Mouse (Mus musculus): Measurements from ENCODE around the gene Mcl1. TPM values are rescaled to one million over a fixed set of nuclear protein-coding genes. Genes with fewer than 3 reads are reported as not detected.

Mcl1 gene
- polyA plus RNA-seq, 1 experiment from 2014 or later: 49.0 TPM

DNA sequence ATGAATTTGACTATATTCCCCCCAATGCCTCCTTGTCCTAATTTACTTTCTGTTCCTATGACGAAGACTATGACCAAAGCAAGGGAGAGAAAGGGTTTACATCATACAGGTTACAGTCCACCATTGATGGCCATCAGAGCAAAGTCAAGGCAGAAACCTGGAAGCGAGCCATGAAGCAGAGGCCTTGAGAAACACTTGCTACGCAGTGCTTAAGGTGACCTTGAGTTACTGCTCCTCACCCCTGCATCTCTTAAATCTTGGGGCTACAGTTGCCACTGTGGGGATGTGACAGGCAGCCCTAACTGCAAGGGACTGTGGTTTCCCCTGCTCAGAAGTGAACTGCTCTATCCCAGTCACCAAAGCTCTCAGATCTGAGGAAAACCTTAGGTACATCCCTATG is 44.7 kb downstream of the Mcl1 start:
- no peak for ATAC-seq (ENCODE audit: low read depth)
- Histone ChIP-seq H3K36me3 (ENCODE audit: control insufficient read depth, insufficient read depth, low read length) (no peaks in the 10 kb centered on the region), H3K9me3 (ENCODE audit: control insufficient read depth, low read length) (no peaks in the 10 kb centered on the region), H3K9ac (replicated peaks; ENCODE audit: low read depth, low read length) (no peak overlapping the region), H3K27ac (ENCODE audit: low read depth, low read length) (no peak overlapping the region), H3K4me2 (ENCODE audit: low read depth, low read length) (no peak overlapping the region), H3K27me3 (ENCODE audit: control insufficient read depth, insufficient read depth, low read length) (no peaks in the 10 kb centered on the region), H3K4me1 (ENCODE audit: control insufficient read depth, insufficient read depth, low read length) (no peaks in the 10 kb centered on the region), H3K4me3 (ENCODE audit: low read depth, low read length) (no peak overlapping the region)
- 92% methylated on average over 3 of the region's 3 CpGs for WGBS

DNA sequence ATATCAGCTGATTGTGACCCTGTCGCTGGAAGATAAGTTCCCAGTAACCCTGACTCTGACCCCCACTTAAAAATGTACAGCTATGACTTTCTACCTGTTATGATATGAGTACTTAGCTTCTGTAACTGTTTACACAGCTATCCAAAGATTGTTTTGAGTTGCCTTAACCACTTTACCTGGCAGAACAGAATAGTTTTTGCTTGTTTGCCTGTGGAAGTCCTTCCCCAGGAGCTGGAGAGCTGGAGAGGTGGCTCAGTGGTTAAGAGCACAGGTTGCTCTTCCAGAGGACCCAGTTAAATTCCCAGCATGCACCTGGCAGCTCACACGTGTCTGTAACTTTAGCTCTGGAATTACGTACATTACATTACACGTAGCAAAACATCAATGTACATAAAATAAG is 46.0 kb downstream of the Mcl1 start:
- Histone ChIP-seq H3K27ac (ENCODE audit: low read depth, low read length) (no peak overlapping the region), H3K4me2 (ENCODE audit: low read depth, low read length) (no peak overlapping the region), H3K4me1 (ENCODE audit: control insufficient read depth, insufficient read depth, low read length) (no peaks in the 10 kb centered on the region), H3K4me3 (ENCODE audit: low read depth, low read length) (no peak overlapping the region), H3K9ac (replicated peaks; ENCODE audit: low read depth, low read length) (no peak overlapping the region), H3K27me3 (ENCODE audit: control insufficient read depth, insufficient read depth, low read length) (no peaks in the 10 kb centered on the region), H3K36me3 (ENCODE audit: control insufficient read depth, insufficient read depth, low read length) (no peaks in the 10 kb centered on the region), H3K9me3 (ENCODE audit: control insufficient read depth, low read length) (no peaks in the 10 kb centered on the region)
- no peak for ATAC-seq (ENCODE audit: low read depth)
- WGBS: 93% methylated on average over 4 of the region's 4 CpGs

GRCm38 (mm10) chr3:95706273-95706672 is 47.7 kb downstream of the Mcl1 start:
- Histone ChIP-seq H3K9me3 (ENCODE audit: control insufficient read depth, low read length) (no peaks in the 10 kb centered on the region), H3K4me3 (ENCODE audit: low read depth, low read length) (no peak overlapping the region), H3K27me3 (ENCODE audit: control insufficient read depth, insufficient read depth, low read length) (no peaks in the 10 kb centered on the region), H3K4me1 (ENCODE audit: control insufficient read depth, insufficient read depth, low read length) (no peaks in the 10 kb centered on the region), H3K27ac (ENCODE audit: low read depth, low read length) (no peak overlapping the region), H3K4me2 (ENCODE audit: low read depth, low read length) (no peak overlapping the region), H3K9ac (replicated peaks; ENCODE audit: low read depth, low read length) (no peak overlapping the region), H3K36me3 (ENCODE audit: control insufficient read depth, insufficient read depth, low read length) (no peaks in the 10 kb centered on the region)
- ATAC-seq (ENCODE audit: low read depth): no peak
- WGBS: 87% methylated on average over 4 of the region's 4 CpGs

GRCm38 (mm10) chr3:95707497-95707896 is 48.9 kb downstream of the Mcl1 start:
- ATAC-seq (ENCODE audit: low read depth): no peak
- H3K9me3 ChIP-seq (ENCODE audit: control insufficient read depth, low read length): no peaks in the 10 kb centered on the region
- H3K27ac ChIP-seq (ENCODE audit: low read depth, low read length): no peak overlapping the region
- 92% methylated on average over 7 of the region's 7 CpGs for WGBS
- H3K27me3 ChIP-seq (ENCODE audit: control insufficient read depth, insufficient read depth, low read length): no peaks in the 10 kb centered on the region
- H3K36me3 ChIP-seq (ENCODE audit: control insufficient read depth, insufficient read depth, low read length): no peaks in the 10 kb centered on the region
- H3K9ac ChIP-seq (replicated peaks; ENCODE audit: low read depth, low read length): no peak overlapping the region
- H3K4me1 ChIP-seq (ENCODE audit: control insufficient read depth, insufficient read depth, low read length): no peaks in the 10 kb centered on the region
- H3K4me2 ChIP-seq (ENCODE audit: low read depth, low read length): no peak overlapping the region
- H3K4me3 ChIP-seq (ENCODE audit: low read depth, low read length): no peak overlapping the region

DNA sequence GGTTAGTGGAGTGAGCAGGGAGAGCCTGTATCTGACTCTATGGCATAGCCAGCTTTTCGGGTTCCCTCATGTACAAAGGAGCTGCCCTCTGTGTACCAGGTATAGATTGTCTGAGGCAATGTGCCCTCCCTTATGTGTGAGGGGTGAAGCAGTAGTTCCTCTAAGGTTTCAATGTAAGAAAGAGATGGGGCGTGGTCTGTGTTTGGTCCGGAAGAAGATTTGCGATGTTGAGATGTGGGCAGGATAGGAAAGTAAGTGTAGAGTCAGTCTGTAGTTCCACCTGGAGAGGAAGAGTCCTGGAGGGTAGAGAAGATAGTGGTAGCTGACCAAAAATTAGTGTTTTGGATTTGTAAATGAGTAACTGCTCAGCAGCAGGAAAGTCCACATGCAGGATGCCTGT is 50.5 kb downstream of the Mcl1 start:
- H3K9me3 ChIP-seq (ENCODE audit: control insufficient read depth, low read length): no peaks in the 10 kb centered on the region
- H3K27me3 ChIP-seq (ENCODE audit: control insufficient read depth, insufficient read depth, low read length): no peaks in the 10 kb centered on the region
- no peak overlapping the region for H3K4me3 ChIP-seq (ENCODE audit: low read depth, low read length)
- no peak overlapping the region for H3K9ac ChIP-seq (replicated peaks; ENCODE audit: low read depth, low read length)
- no peak overlapping the region for H3K27ac ChIP-seq (ENCODE audit: low read depth, low read length)
- H3K4me2 ChIP-seq (ENCODE audit: low read depth, low read length): no peak overlapping the region
- WGBS: 95% methylated on average over 4 of the region's 4 CpGs
- no peaks in the 10 kb centered on the region for H3K4me1 ChIP-seq (ENCODE audit: control insufficient read depth, insufficient read depth, low read length)
- H3K36me3 ChIP-seq (ENCODE audit: control insufficient read depth, insufficient read depth, low read length): no peaks in the 10 kb centered on the region
- no peak for ATAC-seq (ENCODE audit: low read depth)

DNA sequence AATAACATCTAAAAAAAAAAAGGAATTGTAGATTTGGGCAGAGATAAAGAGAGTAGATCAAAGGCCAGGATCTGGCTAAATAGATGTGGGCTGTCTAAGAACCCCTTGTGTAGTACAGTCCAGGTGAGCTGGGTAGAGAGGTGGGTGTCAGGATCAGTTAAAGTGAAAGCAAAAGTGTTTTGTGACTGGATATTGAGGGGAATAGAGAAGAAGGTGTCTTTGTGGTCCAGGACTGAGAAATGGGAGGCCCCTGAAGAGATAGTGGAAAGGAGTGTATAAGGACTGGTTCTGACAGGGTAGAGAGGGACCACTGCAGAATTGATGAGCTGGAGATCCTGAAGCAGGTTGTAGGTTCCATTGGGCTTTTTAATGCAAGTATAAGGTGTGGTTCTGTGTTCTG is 51.4 kb downstream of the Mcl1 start:
- Histone ChIP-seq H3K9me3 (ENCODE audit: control insufficient read depth, low read length) (no peaks in the 10 kb centered on the region), H3K4me3 (ENCODE audit: low read depth, low read length) (no peak overlapping the region), H3K4me2 (ENCODE audit: low read depth, low read length) (no peak overlapping the region), H3K36me3 (ENCODE audit: control insufficient read depth, insufficient read depth, low read length) (no peaks in the 10 kb centered on the region), H3K9ac (replicated peaks; ENCODE audit: low read depth, low read length) (no peak overlapping the region), H3K4me1 (ENCODE audit: control insufficient read depth, insufficient read depth, low read length) (no peaks in the 10 kb centered on the region), H3K27me3 (ENCODE audit: control insufficient read depth, insufficient read depth, low read length) (no peaks in the 10 kb centered on the region), H3K27ac (ENCODE audit: low read depth, low read length) (no peak overlapping the region)
- no peak for ATAC-seq (ENCODE audit: low read depth)

Other genes with a start within 250 kb of the Mcl1 start
- 12.5 and 18.6 TPM in 2 replicates for gene Arnt, start 224.4 kb upstream of the Mcl1 start, polyA plus RNA-seq (2014; fragmentation: Nextera tagmentation; extraction: Ambion mirVana)
- gene Ctsk, start 159.5 kb upstream of the Mcl1 start, polyA plus RNA-seq (2014; fragmentation: Nextera tagmentation; extraction: Ambion mirVana): 2.4 and 17.0 TPM in 2 replicates
- gene Ctss, start 132.0 kb upstream of the Mcl1 start, polyA plus RNA-seq (2014; fragmentation: Nextera tagmentation; extraction: Ambion mirVana): 13.9 and 20.9 TPM in 2 replicates
- gene Hormad1, start 99.1 kb upstream of the Mcl1 start, polyA plus RNA-seq (2014; fragmentation: Nextera tagmentation; extraction: Ambion mirVana): not detected in 2 replicates
- gene Golph3l, start 69.9 kb upstream of the Mcl1 start, polyA plus RNA-seq (2014; fragmentation: Nextera tagmentation; extraction: Ambion mirVana): 29.5 and 32.4 TPM in 2 replicates
- gene Ensa, start 33.8 kb upstream of the Mcl1 start, polyA plus RNA-seq (2014; fragmentation: Nextera tagmentation; extraction: Ambion mirVana): 94.2 and 101 TPM in 2 replicates
- 0.88 and 1.1 TPM in 2 replicates for gene Adamtsl4, start 29.1 kb downstream of the Mcl1 start, polyA plus RNA-seq (2014; fragmentation: Nextera tagmentation; extraction: Ambion mirVana)
- gene Ecm1, start 80.8 kb downstream of the Mcl1 start, polyA plus RNA-seq (2014; fragmentation: Nextera tagmentation; extraction: Ambion mirVana): 7.7 and 11.3 TPM in 2 replicates
- 47.4 and 47.5 TPM in 2 replicates for gene Tars2, start 101.4 kb downstream of the Mcl1 start, polyA plus RNA-seq (2014; fragmentation: Nextera tagmentation; extraction: Ambion mirVana)
- gene Rprd2, start 160.1 kb downstream of the Mcl1 start, polyA plus RNA-seq (2014; fragmentation: Nextera tagmentation; extraction: Ambion mirVana): 23.2 and 27.5 TPM in 2 replicates
- 29.6 and 38.5 TPM in 2 replicates for gene Prpf3, start 197.1 kb downstream of the Mcl1 start, polyA plus RNA-seq (2014; fragmentation: Nextera tagmentation; extraction: Ambion mirVana)
- gene Mrps21, start 212.7 kb downstream of the Mcl1 start, polyA plus RNA-seq (2014; fragmentation: Nextera tagmentation; extraction: Ambion mirVana): 272 and 277 TPM in 2 replicates
- 3.3 and 4.6 TPM in 2 replicates for gene Ciart, start 223.5 kb downstream of the Mcl1 start, polyA plus RNA-seq (2014; fragmentation: Nextera tagmentation; extraction: Ambion mirVana)
- gene BC028528, start 233.2 kb downstream of the Mcl1 start, polyA plus RNA-seq (2014; fragmentation: Nextera tagmentation; extraction: Ambion mirVana): 12.3 and 25.0 TPM in 2 replicates
- 27.3 and 35.4 TPM in 2 replicates for gene Aph1a, start 235.2 kb downstream of the Mcl1 start, polyA plus RNA-seq (2014; fragmentation: Nextera tagmentation; extraction: Ambion mirVana)
- gene Car14, start 245.9 kb downstream of the Mcl1 start, polyA plus RNA-seq (2014; fragmentation: Nextera tagmentation; extraction: Ambion mirVana): 0.12 and 0.89 TPM in 2 replicates

All from neural tube, embryonic 14.5 days (tissue).